Mouse (Mus musculus) liver, embryonic 13.5 days (tissue): Measurements from ENCODE around the gene Krt77. TPM values are rescaled to one million over a fixed set of nuclear protein-coding genes. Genes with fewer than 3 reads are reported as not detected.

ENCODE experiments used
- ATAC-seq: fragments of 200-750 bp; cut with Nextera tagmentation; 2 replicates; pipeline ENCODE4 v1.8.0; 2017; ENCODE audit warnings: low read depth, mild to moderate bottlenecking, moderate number of reproducible peaks, moderate library complexity
- DNase-seq: peaks from one replicate; pipeline ENCODE4 v3.0.0; 2022
- H3K27ac ChIP-seq: fragments of 300-500 bp; sonication (generic); 2 replicates; pipeline ENCODE4 v1.5.1; 2015; ENCODE audit warnings: moderate library complexity, mild to moderate bottlenecking, inconsistent platforms
- H3K27me3 ChIP-seq: fragments of 300-500 bp; sonication (generic); 2 replicates; pipeline ENCODE4 v1.6.1; 2015; ENCODE audit warnings: mild to moderate bottlenecking, inconsistent platforms
- H3K36me3 ChIP-seq: fragments of 300-500 bp; sonication (generic); 2 replicates; pipeline ENCODE4 v1.6.1; 2015; ENCODE audit warnings: mild to moderate bottlenecking, inconsistent platforms
- H3K4me1 ChIP-seq: fragments of 300-500 bp; sonication (generic); replicated peaks from 2 replicates; pipeline ENCODE4 v1.6.1; 2015; ENCODE audit warnings: inconsistent platforms
- H3K4me2 ChIP-seq: fragments of 300-500 bp; sonication (generic); 2 replicates; pipeline ENCODE4 v1.6.1; 2015; ENCODE audit warnings: inconsistent platforms, mild to moderate bottlenecking, moderate library complexity
- H3K4me3 ChIP-seq: fragments of 300-500 bp; sonication (generic); replicated peaks from 2 replicates; pipeline ENCODE4 v1.5.1; 2015; ENCODE audit warnings: mild to moderate bottlenecking, inconsistent platforms
- H3K9ac ChIP-seq: fragments of 300-500 bp; sonication (generic); 2 replicates; pipeline ENCODE4 v1.6.1; 2015; ENCODE audit warnings: mild to moderate bottlenecking, inconsistent platforms
- H3K9me3 ChIP-seq: fragments of 300-500 bp; sonication (generic); replicated peaks from 2 replicates; pipeline ENCODE4 v1.6.1; 2016; ENCODE audit warnings: inconsistent platforms
- WGBS: fragments of 180-500 bp; shearing (Covaris S2); methylation state at CpG from one replicate; pipeline ENCODE4 v1.1.7; 2015; ENCODE audit not compliant: insufficient replicate concordance; 5-methylcytosine and 5-hydroxymethylcytosine counted together
- microRNA-seq: library from miRNA; unstranded; fragments of <30 nt; microRNA quantifications from one replicate; pipeline ENCODE4, GENCODE M21; 2016
- polyA plus RNA-seq: library from polyadenylated mRNA; unstranded; fragments of >200 nt; fragmentation: Nextera tagmentation; extraction: Ambion mirVana; gene quantifications from 2 replicates; pipeline ENCODE4 v1.2.1, GENCODE M21; 2015

Krt77 gene
- polyA plus RNA-seq, 1 experiment from 2014 or later, result not detected

DNA sequence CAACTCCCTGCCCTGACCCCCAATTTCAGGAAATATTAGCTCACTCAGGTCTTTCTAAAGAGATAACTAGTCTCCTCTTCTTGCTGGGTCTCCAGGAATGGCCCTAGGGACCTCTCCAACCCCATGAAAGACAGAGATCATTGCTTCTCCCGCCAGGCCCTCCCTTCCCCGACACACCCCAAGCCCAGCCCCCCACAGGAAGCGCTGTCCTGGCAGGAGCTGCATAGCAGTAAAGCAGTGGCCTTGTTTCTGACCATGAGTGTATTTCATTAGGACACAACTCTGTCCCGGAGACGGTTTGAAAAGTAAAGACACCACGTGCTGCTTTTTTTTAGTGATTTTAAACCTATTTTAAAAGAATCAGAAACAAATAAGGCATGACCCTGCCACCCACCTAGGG, 36.4 kb downstream of the Krt77 start:
- Histone ChIP-seq H3K4me1 (no peaks in the 10 kb centered on the region), H3K4me3 (no peak overlapping the region), H3K9me3 (no peaks in the 10 kb centered on the region), H3K9ac (no peak overlapping the region), H3K27ac (no peak overlapping the region), H3K4me2 (no peak overlapping the region), H3K27me3 (no peaks in the 10 kb centered on the region), H3K36me3 (no peaks in the 10 kb centered on the region)
- 29% methylated on average over 6 of the region's 6 CpGs for WGBS
- ATAC-seq (no peak), DNase-seq (no peak)

DNA sequence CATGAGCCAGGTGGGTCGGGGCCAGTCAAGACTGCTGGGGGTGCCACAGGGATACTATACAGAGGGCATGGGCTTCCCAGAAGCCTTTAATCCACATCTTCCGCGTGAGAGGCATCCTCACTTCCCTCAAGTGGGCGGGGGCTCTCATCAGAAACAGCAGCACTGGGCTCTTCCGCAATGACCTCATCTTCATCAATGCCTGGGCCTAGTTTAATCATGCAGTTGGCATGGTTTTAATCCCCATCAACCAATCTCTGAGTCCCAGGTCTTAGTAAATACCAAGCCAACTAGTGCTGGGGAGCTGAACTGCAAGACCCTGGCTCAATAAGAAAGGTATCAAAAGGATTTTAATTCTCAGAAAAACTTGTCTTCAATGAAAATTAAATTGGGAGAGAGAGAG, 40.1 kb downstream of the Krt77 start:
- no peak overlapping the region for H3K9ac ChIP-seq
- 44% methylated on average over 5 of the region's 5 CpGs for WGBS
- no peak for DNase-seq
- no peaks in the 10 kb centered on the region for H3K4me1 ChIP-seq
- no peak for ATAC-seq
- H3K27ac ChIP-seq, result no peak overlapping the region
- H3K4me3 ChIP-seq, result no peak overlapping the region
- no peaks in the 10 kb centered on the region for H3K27me3 ChIP-seq
- no peaks in the 10 kb centered on the region for H3K9me3 ChIP-seq
- no peak overlapping the region for H3K4me2 ChIP-seq
- no peaks in the 10 kb centered on the region for H3K36me3 ChIP-seq

DNA sequence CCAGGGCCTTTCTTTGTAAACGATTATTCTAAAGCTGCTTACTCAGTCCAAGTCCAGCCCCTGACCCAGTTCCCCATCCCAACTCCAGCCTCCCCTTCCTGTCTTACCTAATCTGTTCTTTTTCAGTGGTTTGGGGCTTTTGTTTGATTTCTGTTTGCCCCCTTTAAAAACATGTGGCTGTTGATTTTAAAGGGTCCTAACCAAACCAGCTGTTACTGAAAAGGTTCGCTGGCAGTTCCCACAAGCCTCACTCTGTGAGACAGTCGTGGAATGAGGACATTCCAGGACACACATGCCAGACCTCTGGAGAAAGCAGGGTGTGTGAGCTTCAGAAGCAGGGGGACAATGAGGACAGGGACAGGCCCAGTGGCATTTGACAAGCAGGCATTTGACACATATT, 47.7 kb downstream of the Krt77 start:
- Histone ChIP-seq H3K36me3 (no peaks in the 10 kb centered on the region), H3K4me1 (no peaks in the 10 kb centered on the region), H3K27ac (no peak overlapping the region), H3K4me2 (no peak overlapping the region), H3K9me3 (no peaks in the 10 kb centered on the region), H3K4me3 (no peak overlapping the region), H3K9ac (no peak overlapping the region), H3K27me3 (0 out of 2 replicates have a peak, but pooled peaks cover 11% of the 10 kb centered on the region)
- WGBS, result 20% methylated on average over 3 of the region's 3 CpGs
- DNase-seq (no peak), ATAC-seq (no peak)

DNA sequence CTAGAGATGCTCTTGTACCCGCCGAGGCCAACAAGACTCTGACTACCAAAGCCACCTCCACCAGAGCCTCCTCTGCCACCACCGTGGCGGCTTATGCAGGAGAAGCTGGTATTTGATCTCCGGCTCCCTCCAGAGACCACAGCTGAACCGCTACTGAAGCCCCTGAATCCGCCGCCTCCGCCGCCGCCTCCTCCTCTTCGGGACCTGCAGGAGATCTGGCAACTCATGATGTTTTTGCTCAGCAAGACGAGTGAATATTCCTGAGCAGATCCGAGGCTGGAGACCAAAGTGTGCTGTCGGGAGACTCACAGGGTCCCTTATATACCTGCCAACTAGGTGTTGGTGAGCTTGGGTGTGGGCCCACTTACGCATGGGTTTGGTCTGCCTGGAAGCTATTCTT, 51.6 kb downstream of the Krt77 start, which contains the start of gene Krt2:
Gene Krt2 (minus strand): TSS at position 295 of the 400 bp plus-strand sequence.
- no peak for DNase-seq
- H3K4me2 ChIP-seq, result no peak within 1 kb of the TSS
- no peaks in the 10 kb centered on the region for H3K4me1 ChIP-seq
- no peak within 1 kb of the TSS for H3K4me3 ChIP-seq
- no peak within 1 kb of the TSS for H3K27ac ChIP-seq
- ATAC-seq, result no peak
- H3K36me3 ChIP-seq, result no peaks in the 10 kb centered on the region
- 0 out of 2 replicates have a peak, but pooled peaks cover 11% of the 10 kb centered on the region for H3K27me3 ChIP-seq
- no peak within 1 kb of the TSS for H3K9ac ChIP-seq
- WGBS, result 55% methylated on average over 16 of the region's 16 CpGs
- no peaks in the 10 kb centered on the region for H3K9me3 ChIP-seq

Small RNA genes lying within 50 kb of the gene (microRNA-seq; reads per million reads assigned to microRNA genes)
- gene Gm44356, result not detected

Other genes with a start within 250 kb of the Krt77 start
- gene Gm5414, start 241.5 kb downstream of the Krt77 start, polyA plus RNA-seq, result not detected in 2 replicates
- gene Gm5478, start 222.3 kb downstream of the Krt77 start, polyA plus RNA-seq, result not detected in 2 replicates
- gene Krt6b, start 189.4 kb downstream of the Krt77 start, polyA plus RNA-seq, result not detected in 2 replicates
- gene Krt6a, start 175.4 kb downstream of the Krt77 start, polyA plus RNA-seq, result 0.05 and 0.09 TPM in 2 replicates
- gene Krt5, start 156.8 kb downstream of the Krt77 start, polyA plus RNA-seq, result 0.63 and 0.69 TPM in 2 replicates
- not detected in 2 replicates for gene Krt71, start 126.6 kb downstream of the Krt77 start, polyA plus RNA-seq
- not detected in 2 replicates for gene Krt72, start 83.2 kb downstream of the Krt77 start, polyA plus RNA-seq
- gene Krt73, start 67.4 kb downstream of the Krt77 start, polyA plus RNA-seq, result not detected in 2 replicates
- gene Krt2, start 51.5 kb downstream of the Krt77 start, polyA plus RNA-seq, result not detected in 2 replicates
- not detected in 2 replicates for gene Krt1, start 18.9 kb downstream of the Krt77 start, polyA plus RNA-seq
- not detected in 2 replicates for gene Krt76, start 23.2 kb upstream of the Krt77 start, polyA plus RNA-seq
- gene Krt4, start 55.0 kb upstream of the Krt77 start, polyA plus RNA-seq, result 0.15 and 0.32 TPM in 2 replicates
- not detected in 2 replicates for gene Krt79, start 70.6 kb upstream of the Krt77 start, polyA plus RNA-seq
- 0.03 TPM in 1 of 2 replicates, not detected in the other for gene Krt78, start 84.6 kb upstream of the Krt77 start, polyA plus RNA-seq
- 89.5 and 107 TPM in 2 replicates for gene Krt8, start 134.8 kb upstream of the Krt77 start, polyA plus RNA-seq
- 81.8 and 85.0 TPM in 2 replicates for gene Krt18, start 158.5 kb upstream of the Krt77 start, polyA plus RNA-seq
- gene Eif4b, start 204.1 kb upstream of the Krt77 start, polyA plus RNA-seq, result 67.5 and 79.6 TPM in 2 replicates
- gene Tns2, start 230.7 kb upstream of the Krt77 start, polyA plus RNA-seq, result 4.4 and 5.0 TPM in 2 replicates